Mouse (Mus musculus): ENCODE measurements around the gene Mettl14. TPM values are rescaled to one million over a fixed set of nuclear protein-coding genes. Genes with fewer than 3 reads are reported as not detected.
A peak's percentile ranks its signal among the peaks of the same experiment; 100 is the strongest.
"Not testable (repeated sequence)": the region's sequence is repeated elsewhere in the genome, so short reads cannot be mapped to it uniquely, and the experiment has no call there.

Gene Mettl14
- polyA plus RNA-seq, 1 experiment from 2014 or later = 21.6 TPM

GRCm38 (mm10) chr3:123391180-123391579 is 5.3 kb upstream of the Mettl14 start:
- Histone ChIP-seq H3K9me3 (no peaks in the 10 kb centered on the region), H3K27me3 (no peaks in the 10 kb centered on the region), H3K27ac (replicated peaks) (no peak overlapping the region), H3K9ac (no peak overlapping the region), H3K4me1 (replicated peaks) (no peaks in the 10 kb centered on the region), H3K36me3 (no peaks in the 10 kb centered on the region), H3K4me3 (no peak overlapping the region), H3K4me2 (no peak overlapping the region)
- no peak for ATAC-seq (ENCODE audit: low FRiP score, low read depth)
- WGBS = 88% methylated on average over 4 of the region's 4 CpGs

- peak overlapping the region; percentile 95 for H3K27ac ChIP-seq (replicated peaks)
- WGBS = 17% methylated on average over 12 of the region's 12 CpGs
- peak; percentile 80 for ATAC-seq (ENCODE audit: low FRiP score, low read depth)
These were observed 361 bp upstream of the Mettl14 start for GRCm38 (mm10) chr3:123386157-123386780.

GRCm38 (mm10) chr3:123385118-123385485 is 806 bp downstream of the Mettl14 start:
- ATAC-seq (ENCODE audit: low FRiP score, low read depth) = peak; percentile 28; the same call in 1 of the 2 replicates
- no peaks in the 10 kb centered on the region for H3K27me3 ChIP-seq
- peaks cover 19% of the 10 kb centered on the region for H3K4me1 ChIP-seq (replicated peaks)
- H3K9ac ChIP-seq = peak overlapping the region; percentile 64
- H3K4me2 ChIP-seq = peak overlapping the region; percentile 56
- no peaks in the 10 kb centered on the region for H3K9me3 ChIP-seq
- WGBS = 14% methylated on average over 6 of the region's 6 CpGs
- peaks cover 9% of the 10 kb centered on the region; the same call in 1 of the 2 replicates for H3K36me3 ChIP-seq
- H3K27ac ChIP-seq (replicated peaks) = peak overlapping the region; percentile 95
- peak overlapping the region; percentile 69 for H3K4me3 ChIP-seq

More at GRCm38 (mm10) chr3:123386157-123386780, 361 bp upstream of the Mettl14 start:
- H3K4me2 ChIP-seq = peak overlapping the region; percentile 57
- H3K9me3 ChIP-seq, H3K27me3 ChIP-seq, H3K36me3 ChIP-seq: not testable (repeated sequence)
- H3K4me3 ChIP-seq = peak overlapping the region; percentile 69
- peaks cover 19% of the 10 kb centered on the region for H3K4me1 ChIP-seq (replicated peaks)
- H3K9ac ChIP-seq = peak overlapping the region; percentile 64

- peak overlapping the region; percentile 56 for H3K4me2 ChIP-seq
- ATAC-seq (ENCODE audit: low FRiP score, low read depth) = no peak
- H3K9me3 ChIP-seq = no peaks in the 10 kb centered on the region
- H3K9ac ChIP-seq = peak overlapping the region; percentile 64; the same call in 1 of the 2 replicates
- peak overlapping the region; percentile 69; the same call in 1 of the 2 replicates for H3K4me3 ChIP-seq
- peaks cover 19% of the 10 kb centered on the region for H3K4me1 ChIP-seq (replicated peaks)
- no peak overlapping the region for H3K27ac ChIP-seq (replicated peaks)
- 88% methylated on average over 7 of the region's 7 CpGs for WGBS
- no peaks in the 10 kb centered on the region for H3K27me3 ChIP-seq
- peaks cover 15% of the 10 kb centered on the region for H3K36me3 ChIP-seq
These were observed 1.5 kb downstream of the Mettl14 start for GRCm38 (mm10) chr3:123384435-123384834.

- peaks cover 25% of the 10 kb centered on the region for H3K36me3 ChIP-seq
- WGBS = 97% methylated on average over 3 of the region's 3 CpGs
- H3K4me3 ChIP-seq = no peak overlapping the region
- no peaks in the 10 kb centered on the region for H3K27me3 ChIP-seq
- no peak overlapping the region for H3K4me2 ChIP-seq
- no peak overlapping the region for H3K27ac ChIP-seq (replicated peaks)
- no peaks in the 10 kb centered on the region for H3K4me1 ChIP-seq (replicated peaks)
- H3K9me3 ChIP-seq = no peaks in the 10 kb centered on the region
- no peak for ATAC-seq (ENCODE audit: low FRiP score, low read depth)
- H3K9ac ChIP-seq = no peak overlapping the region
These were observed 9.3 kb downstream of the Mettl14 start for GRCm38 (mm10) chr3:123376562-123376961.

- ATAC-seq (ENCODE audit: low FRiP score, low read depth) = peak; percentile 74
- H3K9me3 ChIP-seq = no peaks in the 10 kb centered on the region
- no peak overlapping the region for H3K4me3 ChIP-seq
- no peak overlapping the region for H3K27ac ChIP-seq (replicated peaks)
- 36% methylated on average over 11 of the region's 11 CpGs for WGBS
- no peaks in the 10 kb centered on the region for H3K27me3 ChIP-seq
- H3K4me1 ChIP-seq (replicated peaks) = no peaks in the 10 kb centered on the region
- H3K9ac ChIP-seq = no peak overlapping the region
- no peak overlapping the region for H3K4me2 ChIP-seq
- H3K36me3 ChIP-seq = peaks cover 27% of the 10 kb centered on the region
These were observed 14.0 kb downstream of the Mettl14 start for GRCm38 (mm10) chr3:123371766-123372535.

- H3K4me2 ChIP-seq = no peak overlapping the region
- no peaks in the 10 kb centered on the region for H3K9me3 ChIP-seq
- no peak overlapping the region for H3K9ac ChIP-seq
- H3K4me1 ChIP-seq (replicated peaks) = no peaks in the 10 kb centered on the region
- no peak overlapping the region for H3K4me3 ChIP-seq
- no peak for ATAC-seq (ENCODE audit: low FRiP score, low read depth)
- no peak overlapping the region for H3K27ac ChIP-seq (replicated peaks)
- H3K36me3 ChIP-seq = peaks cover 27% of the 10 kb centered on the region; the same call in 1 of the 2 replicates
- 94% methylated on average over 5 of the region's 5 CpGs for whole genome bisulfite sequencing
- H3K27me3 ChIP-seq = no peaks in the 10 kb centered on the region
These were observed 15.0 kb downstream of the Mettl14 start for GRCm38 (mm10) chr3:123370927-123371326.

- H3K36me3 ChIP-seq = peaks cover 24% of the 10 kb centered on the region; the same call in 1 of the 2 replicates
- no peak overlapping the region for H3K27ac ChIP-seq (replicated peaks)
- WGBS = 94% methylated on average over 12 of the region's 12 CpGs
- no peaks in the 10 kb centered on the region for H3K27me3 ChIP-seq
- no peak overlapping the region for H3K4me2 ChIP-seq
- no peak overlapping the region for H3K4me3 ChIP-seq
- H3K9ac ChIP-seq = no peak overlapping the region
- H3K4me1 ChIP-seq (replicated peaks) = no peaks in the 10 kb centered on the region
- no peaks in the 10 kb centered on the region for H3K9me3 ChIP-seq
- no peak for ATAC-seq (ENCODE audit: low FRiP score, low read depth)
These were observed 16.7 kb downstream of the Mettl14 start for GRCm38 (mm10) chr3:123369161-123369560.

GRCm38 (mm10) chr3:123366820-123367219 is 19.1 kb downstream of the Mettl14 start:
- WGBS = 100% methylated on average over 2 of the region's 2 CpGs
- H3K9ac ChIP-seq; H3K4me2 ChIP-seq; H3K9me3 ChIP-seq; ATAC-seq (ENCODE audit: low FRiP score, low read depth); H3K27me3 ChIP-seq; H3K4me3 ChIP-seq; H3K27ac ChIP-seq (replicated peaks); H3K4me1 ChIP-seq (replicated peaks): not testable (repeated sequence)
- H3K36me3 ChIP-seq = peaks cover 27% of the 10 kb centered on the region; the same call in 1 of the 2 replicates

GRCm38 (mm10) chr3:123356377-123356991 is 29.4 kb downstream of the Mettl14 start:
- Histone ChIP-seq H3K4me3 (no peak overlapping the region), H3K9me3 (no peaks in the 10 kb centered on the region), H3K9ac (no peak overlapping the region), H3K4me2 (no peak overlapping the region), H3K4me1 (replicated peaks) (no peaks in the 10 kb centered on the region), H3K36me3 (no peaks in the 10 kb centered on the region), H3K27ac (replicated peaks) (no peak overlapping the region), H3K27me3 (no peaks in the 10 kb centered on the region)
- WGBS = 76% methylated on average over 4 of the region's 4 CpGs
- no peak for ATAC-seq (ENCODE audit: low FRiP score, low read depth)

- no peak for ATAC-seq (ENCODE audit: low FRiP score, low read depth)
- 93% methylated on average over 9 of the region's 9 CpGs for WGBS
- no peak overlapping the region for H3K4me3 ChIP-seq
- H3K36me3 ChIP-seq = no peaks in the 10 kb centered on the region
- H3K4me1 ChIP-seq (replicated peaks) = no peaks in the 10 kb centered on the region
- no peak overlapping the region for H3K4me2 ChIP-seq
- H3K9me3 ChIP-seq = no peaks in the 10 kb centered on the region
- no peak overlapping the region for H3K27ac ChIP-seq (replicated peaks)
- no peak overlapping the region for H3K9ac ChIP-seq
- no peaks in the 10 kb centered on the region for H3K27me3 ChIP-seq
These were observed 31.5 kb downstream of the Mettl14 start for GRCm38 (mm10) chr3:123354388-123354787.

- no peak for ATAC-seq (ENCODE audit: low FRiP score, low read depth)
- 90% methylated on average over 12 of the region's 12 CpGs for WGBS
- no peak overlapping the region for H3K9ac ChIP-seq
These were observed 32.2 kb downstream of the Mettl14 start for GRCm38 (mm10) chr3:123353661-123354060.

More at GRCm38 (mm10) chr3:123353661-123354060, 32.2 kb downstream of the Mettl14 start:
- Histone ChIP-seq H3K9me3 (no peaks in the 10 kb centered on the region), H3K36me3 (no peaks in the 10 kb centered on the region), H3K4me2 (no peak overlapping the region), H3K4me3 (no peak overlapping the region), H3K27me3 (no peaks in the 10 kb centered on the region), H3K27ac (replicated peaks) (no peak overlapping the region), H3K4me1 (replicated peaks) (no peaks in the 10 kb centered on the region)
